Mouse (Mus musculus): ENCODE measurements around the gene Mettl7b.

Mettl7b gene

GRCm38 (mm10) chr10:128919203-128919631, 41.6 kb downstream of the Mettl7b start:
- no peak for DNase-seq (ENCODE audit: low spot score in 2 of 2)

DNA sequence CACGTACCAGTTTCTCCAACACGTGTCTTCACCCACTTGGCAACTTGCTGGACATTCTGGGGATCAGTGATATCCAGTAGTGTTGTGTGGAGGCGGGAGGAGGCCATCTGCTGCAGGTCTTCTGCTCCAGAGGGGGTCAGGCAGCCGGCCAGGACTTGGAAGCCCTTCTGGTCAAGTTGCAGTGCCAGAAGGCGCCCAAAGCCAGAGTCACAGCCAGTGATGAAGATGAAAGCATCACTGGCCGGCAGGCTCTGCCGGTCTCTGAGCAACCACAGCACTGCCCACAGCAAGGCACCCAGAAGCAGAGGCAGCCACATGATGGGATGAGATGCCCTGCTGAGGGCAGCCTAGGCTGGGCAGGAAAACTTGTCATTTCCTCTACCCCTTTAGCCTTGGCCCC, 42.5 kb downstream of the Mettl7b start:
- peak in 1 of 2 experiments; percentile 53 for DNase-seq (ENCODE audit: low spot score in 2 of 2)

DNA sequence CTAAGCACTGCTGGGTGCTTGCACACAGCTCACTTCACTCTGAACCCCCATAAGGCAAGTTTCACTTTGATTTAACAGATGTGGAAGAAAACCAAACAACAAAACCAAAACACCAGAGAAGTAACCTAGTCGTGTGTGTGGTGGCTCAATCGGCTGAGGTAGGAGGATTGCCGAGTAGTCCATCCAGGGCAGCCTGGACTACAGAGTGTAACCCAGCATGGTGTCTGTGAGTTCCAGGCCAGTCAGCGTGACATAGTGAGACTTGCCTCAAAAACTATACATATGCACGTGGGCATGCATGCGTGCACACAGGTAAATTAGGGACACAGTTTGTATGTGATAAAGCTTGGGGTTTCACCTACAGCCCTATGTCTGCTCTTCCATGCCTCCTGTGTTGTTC, 43.4 kb downstream of the Mettl7b start:
- DNase-seq (ENCODE audit: low spot score in 2 of 2), result no peak

GRCm38 (mm10) chr10:128916665-128917064, 44.1 kb downstream of the Mettl7b start:
- no peak for DNase-seq (ENCODE audit: low spot score in 2 of 2)

- no peak for DNase-seq (ENCODE audit: low spot score in 2 of 2)
Measured at GRCm38 (mm10) chr10:128915550-128915949, 45.2 kb downstream of the Mettl7b start.

- no peak for DNase-seq (ENCODE audit: low spot score in 2 of 2)
Measured at GRCm38 (mm10) chr10:128913696-128914095, 47.1 kb downstream of the Mettl7b start.

DNA sequence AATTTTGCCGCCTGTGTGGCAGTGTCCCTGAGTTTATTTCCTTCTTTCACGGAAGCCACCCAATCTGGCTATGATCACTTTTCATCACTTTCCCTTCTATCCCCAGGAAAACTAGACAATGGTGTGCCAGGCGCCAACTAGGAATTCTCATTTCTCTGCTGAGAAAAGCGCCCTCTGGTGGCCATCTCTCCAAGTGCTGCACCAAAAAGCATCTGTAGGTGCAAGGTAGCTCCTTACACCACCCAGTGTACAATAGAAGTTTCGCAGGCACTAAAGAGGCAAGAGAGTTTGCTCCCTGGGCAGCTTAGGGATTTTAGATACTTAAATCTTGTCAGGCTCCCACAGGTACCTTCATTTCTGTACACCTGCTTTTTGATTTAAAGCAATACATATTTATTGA, 47.6 kb downstream of the Mettl7b start:
- DNase-seq (ENCODE audit: low spot score in 2 of 2), result peak; percentile 95

DNA sequence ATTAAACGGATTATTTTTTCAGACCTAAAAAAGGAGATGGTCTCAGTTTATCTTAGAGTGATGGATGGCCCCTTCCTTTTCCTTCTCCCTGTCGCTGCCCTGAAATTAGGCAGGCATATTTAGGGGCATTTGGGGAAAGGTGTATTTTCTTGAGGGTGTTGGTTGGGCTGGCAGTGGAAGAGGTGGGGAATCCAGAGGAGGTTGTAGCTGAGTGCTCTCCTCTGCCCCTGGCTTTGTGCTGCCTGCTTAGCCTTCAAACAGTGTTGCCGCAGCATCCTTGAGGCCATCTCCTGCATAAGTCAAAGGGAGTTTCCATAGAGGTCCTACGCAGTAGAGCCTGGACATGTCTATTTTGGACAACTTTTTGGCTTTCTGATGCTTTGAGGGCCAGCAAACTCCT, 48.0 kb downstream of the Mettl7b start:
- DNase-seq (ENCODE audit: low spot score in 2 of 2), result no peak

GRCm38 (mm10) chr10:128912268-128912667, 48.5 kb downstream of the Mettl7b start:
- DNase-seq (ENCODE audit: low spot score in 2 of 2), result no peak

- DNase-seq (ENCODE audit: low spot score in 2 of 2), result no peak
Measured at GRCm38 (mm10) chr10:128911430-128911829, 49.4 kb downstream of the Mettl7b start.

- DNase-seq (ENCODE audit: low spot score in 2 of 2), result peak in 1 of 2 experiments; percentile 40
Measured at GRCm38 (mm10) chr10:128910066-128910841, 50.5 kb downstream of the Mettl7b start.

DNA sequence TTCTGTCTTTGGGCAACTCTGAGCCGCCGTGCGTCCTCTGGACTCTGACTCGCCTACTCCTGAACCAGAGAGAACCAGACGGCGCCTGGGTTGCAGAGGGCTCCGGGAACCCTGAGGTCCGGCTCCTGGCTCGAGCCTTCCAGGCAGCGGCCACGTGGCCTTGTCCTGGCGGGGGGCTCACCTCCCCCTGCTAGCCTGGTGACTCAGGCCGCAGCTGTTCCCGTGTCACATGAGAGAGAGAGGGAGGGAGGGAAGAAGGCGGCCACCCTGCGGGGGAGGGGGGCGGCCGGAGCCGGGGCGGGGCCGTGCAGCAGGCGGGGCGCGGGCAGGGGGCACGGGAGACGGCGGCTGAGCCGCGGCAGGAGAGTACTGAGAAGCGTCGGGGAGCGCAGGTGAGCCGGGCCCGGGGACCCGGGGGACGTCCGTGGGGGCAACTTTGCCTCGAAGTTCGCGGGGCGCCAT, 51.2 kb downstream of the Mettl7b start:
- DNase-seq (ENCODE audit: low spot score in 2 of 2), result peak in 1 of 2 experiments; percentile 64

DNA sequence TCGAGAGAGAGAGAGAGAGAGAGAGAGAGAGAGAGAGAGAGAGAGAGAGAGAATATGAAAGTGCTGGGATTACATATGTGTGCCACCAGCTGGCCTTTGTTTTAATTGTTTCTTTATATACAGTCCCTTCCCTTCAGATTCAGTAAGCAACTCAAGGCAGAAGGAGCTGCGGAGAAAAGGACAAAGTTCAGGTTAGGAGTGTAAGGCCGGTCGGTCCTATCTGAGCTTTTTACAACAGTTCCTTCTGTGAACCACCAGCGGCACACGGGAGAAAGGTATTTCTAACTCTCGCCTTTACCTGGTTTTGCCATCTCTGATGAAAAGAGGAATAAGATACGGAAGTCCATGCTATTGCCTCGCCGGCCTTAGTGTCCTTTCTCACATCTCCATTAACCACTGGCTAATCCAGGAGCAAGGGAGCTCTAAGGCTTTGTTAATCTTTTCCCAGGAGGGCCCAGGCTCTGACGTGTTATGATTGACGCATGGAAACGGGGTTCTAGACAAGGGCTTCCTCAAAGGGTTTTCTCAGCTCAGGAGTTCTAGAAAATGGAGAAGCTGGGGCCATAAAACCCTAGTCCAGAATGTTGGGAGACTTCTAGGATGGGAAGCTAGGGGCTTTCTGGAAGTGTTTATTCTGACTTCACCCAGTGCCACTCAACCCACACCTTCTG, 51.9 kb downstream of the Mettl7b start:
- no peak for DNase-seq (ENCODE audit: low spot score in 2 of 2)

Measured in right cerebral cortex, adult 2 months (tissue).